Mouse (Mus musculus): ENCODE data around the gene Kif16b. TPM values are rescaled to one million over a fixed set of nuclear protein-coding genes. Genes with fewer than 3 reads are reported as not detected.

Kif16b gene
- polyA plus RNA-seq, 1 experiment from 2014 or later, result 11.5 TPM

GRCm38 (mm10) chr2:142698650-142699049 lies 202.7 kb downstream of the Kif16b start:
- 43% methylated on average over 3 of the region's 3 CpGs for WGBS
- no peak overlapping the region for H3K9ac ChIP-seq (ENCODE audit: low read depth, low read length)
- H3K27me3 ChIP-seq (replicated peaks; ENCODE audit: control insufficient read depth, insufficient read depth, low read length), result no peaks in the 10 kb centered on the region
- ATAC-seq, result no peak
- no peak overlapping the region for H3K27ac ChIP-seq (ENCODE audit: low read length)
- no peaks in the 10 kb centered on the region for H3K36me3 ChIP-seq (ENCODE audit: control insufficient read depth, insufficient read depth, low read length)
- H3K4me3 ChIP-seq (ENCODE audit: low read length), result no peak overlapping the region
- no peak overlapping the region for H3K4me2 ChIP-seq (ENCODE audit: low read depth, low read length)
- H3K9me3 ChIP-seq (ENCODE audit: control insufficient read depth, low read length), result no peaks in the 10 kb centered on the region
- no peaks in the 10 kb centered on the region for H3K4me1 ChIP-seq (ENCODE audit: control insufficient read depth, insufficient read depth, low read length)

- Histone ChIP-seq H3K9ac (ENCODE audit: low read depth, low read length) (no peak overlapping the region), H3K36me3 (ENCODE audit: control insufficient read depth, insufficient read depth, low read length) (no peaks in the 10 kb centered on the region), H3K27me3 (replicated peaks; ENCODE audit: control insufficient read depth, insufficient read depth, low read length) (no peaks in the 10 kb centered on the region), H3K4me3 (ENCODE audit: low read length) (no peak overlapping the region), H3K4me1 (ENCODE audit: control insufficient read depth, insufficient read depth, low read length) (no peaks in the 10 kb centered on the region), H3K27ac (ENCODE audit: low read length) (no peak overlapping the region), H3K4me2 (ENCODE audit: low read depth, low read length) (no peak overlapping the region), H3K9me3 (ENCODE audit: control insufficient read depth, low read length) (no peaks in the 10 kb centered on the region)
- ATAC-seq, result no peak
- 92% methylated on average over 1 of the region's 1 CpGs for WGBS
Observed at GRCm38 (mm10) chr2:142694936-142695331, 206.4 kb downstream of the Kif16b start.

GRCm38 (mm10) chr2:142694019-142694935 lies 207.1 kb downstream of the Kif16b start:
- Histone ChIP-seq H3K27me3 (replicated peaks; ENCODE audit: control insufficient read depth, insufficient read depth, low read length) (no peaks in the 10 kb centered on the region), H3K27ac (ENCODE audit: low read length) (no peak overlapping the region), H3K4me1 (ENCODE audit: control insufficient read depth, insufficient read depth, low read length) (no peaks in the 10 kb centered on the region), H3K4me2 (ENCODE audit: low read depth, low read length) (no peak overlapping the region), H3K9ac (ENCODE audit: low read depth, low read length) (no peak overlapping the region), H3K36me3 (ENCODE audit: control insufficient read depth, insufficient read depth, low read length) (no peaks in the 10 kb centered on the region), H3K9me3 (ENCODE audit: control insufficient read depth, low read length) (no peaks in the 10 kb centered on the region), H3K4me3 (ENCODE audit: low read length) (no peak overlapping the region)
- WGBS, result 66% methylated on average over 3 of the region's 3 CpGs
- no peak for ATAC-seq

DNA sequence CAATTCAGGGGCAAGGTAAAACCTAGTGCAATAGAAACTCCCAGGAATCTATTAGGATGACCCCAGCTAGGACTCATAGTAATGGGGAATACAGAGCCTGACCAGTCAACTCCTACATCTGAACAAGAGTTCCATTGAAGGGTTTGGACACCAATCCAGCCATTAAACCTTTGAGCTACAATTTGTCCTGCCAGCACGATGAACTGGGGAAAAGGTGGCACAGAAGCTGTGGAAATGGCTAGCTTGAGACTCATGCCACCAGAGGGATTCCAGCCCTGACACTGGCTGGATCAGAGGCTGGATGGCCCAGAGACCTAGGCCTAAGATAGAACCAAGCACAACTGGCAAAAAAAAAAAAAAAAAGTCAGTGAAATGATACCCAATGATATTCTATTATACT lies 207.9 kb downstream of the Kif16b start:
- no peaks in the 10 kb centered on the region for H3K27me3 ChIP-seq (replicated peaks; ENCODE audit: control insufficient read depth, insufficient read depth, low read length)
- H3K4me1 ChIP-seq (ENCODE audit: control insufficient read depth, insufficient read depth, low read length), result no peaks in the 10 kb centered on the region
- H3K4me2 ChIP-seq (ENCODE audit: low read depth, low read length), result no peak overlapping the region
- no peak for ATAC-seq
- no peak overlapping the region for H3K9ac ChIP-seq (ENCODE audit: low read depth, low read length)
- H3K36me3 ChIP-seq (ENCODE audit: control insufficient read depth, insufficient read depth, low read length), result no peaks in the 10 kb centered on the region
- no peak overlapping the region for H3K4me3 ChIP-seq (ENCODE audit: low read length)
- H3K9me3 ChIP-seq (ENCODE audit: control insufficient read depth, low read length), result no peaks in the 10 kb centered on the region
- WGBS, result 82% methylated on average over 1 of the region's 1 CpGs
- no peak overlapping the region for H3K27ac ChIP-seq (ENCODE audit: low read length)

DNA sequence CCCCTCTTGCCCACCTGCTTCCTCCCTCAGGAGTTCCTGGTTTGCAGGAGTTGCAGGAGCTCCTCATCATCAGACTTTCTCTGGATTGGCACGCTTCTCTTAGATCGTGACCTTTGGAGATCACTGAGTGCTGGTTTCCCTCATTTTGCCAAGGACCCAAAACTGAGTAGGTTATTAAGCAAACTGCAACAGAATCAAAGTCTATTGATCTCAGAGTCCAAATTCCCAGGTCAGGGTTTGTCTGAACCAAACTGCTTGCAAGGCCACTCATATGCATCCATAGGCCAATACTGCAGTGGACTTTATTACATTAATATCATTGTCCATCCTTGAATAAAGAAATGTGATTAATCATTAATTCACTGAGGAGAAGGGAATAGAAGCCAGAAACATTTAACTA lies 211.8 kb downstream of the Kif16b start:
- no peak for ATAC-seq
- no peak overlapping the region for H3K27ac ChIP-seq (ENCODE audit: low read length)
- H3K4me3 ChIP-seq (ENCODE audit: low read length), result no peak overlapping the region
- no peak overlapping the region for H3K4me2 ChIP-seq (ENCODE audit: low read depth, low read length)
- H3K9me3 ChIP-seq (ENCODE audit: control insufficient read depth, low read length), result no peaks in the 10 kb centered on the region
- H3K36me3 ChIP-seq (ENCODE audit: control insufficient read depth, insufficient read depth, low read length), result no peaks in the 10 kb centered on the region
- H3K27me3 ChIP-seq (replicated peaks; ENCODE audit: control insufficient read depth, insufficient read depth, low read length), result no peaks in the 10 kb centered on the region
- 93% methylated on average over 2 of the region's 2 CpGs for WGBS
- H3K4me1 ChIP-seq (ENCODE audit: control insufficient read depth, insufficient read depth, low read length), result no peaks in the 10 kb centered on the region
- no peak overlapping the region for H3K9ac ChIP-seq (ENCODE audit: low read depth, low read length)

GRCm38 (mm10) chr2:142687936-142688514 lies 213.3 kb downstream of the Kif16b start:
- H3K27ac ChIP-seq (ENCODE audit: low read length), result no peak overlapping the region
- 87% methylated on average over 4 of the region's 4 CpGs for WGBS
- H3K4me3 ChIP-seq (ENCODE audit: low read length), result no peak overlapping the region

DNA sequence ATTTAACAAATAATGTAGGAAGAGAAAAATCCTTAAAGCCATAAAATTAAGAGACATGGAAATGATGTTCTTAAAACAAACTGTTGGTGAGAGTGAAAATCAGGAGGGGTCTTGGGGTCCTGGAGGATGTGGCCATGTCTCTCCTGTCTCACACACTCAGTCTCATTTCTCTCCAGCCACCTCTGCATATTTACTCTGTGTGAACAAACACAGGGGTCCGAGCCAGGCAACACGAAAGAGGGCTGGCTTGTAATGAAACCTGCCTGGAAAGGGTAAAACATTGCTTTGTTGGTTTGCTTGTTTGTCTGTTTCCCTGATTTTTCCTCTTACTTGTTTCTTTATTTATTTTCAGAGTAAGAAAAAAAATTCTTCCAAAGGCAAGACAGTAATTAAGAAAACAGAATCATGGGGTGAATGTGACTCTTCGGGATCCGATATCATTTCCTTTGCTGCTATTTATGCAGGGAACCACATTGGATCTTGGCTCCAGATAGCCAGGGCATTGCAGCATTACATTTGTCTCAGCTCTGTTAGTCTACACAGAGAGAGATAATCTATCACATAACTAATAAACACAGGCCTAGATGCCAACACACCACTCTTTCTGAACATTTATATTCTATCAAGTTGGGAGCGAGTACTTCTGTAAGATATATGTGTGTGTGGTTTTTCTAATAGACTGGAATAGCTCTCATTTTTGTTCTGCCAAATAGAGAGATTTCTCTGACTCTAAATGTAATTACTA lies 218.2 kb downstream of the Kif16b start:
- no peaks in the 10 kb centered on the region for H3K9me3 ChIP-seq (ENCODE audit: control insufficient read depth, low read length)
- H3K36me3 ChIP-seq (ENCODE audit: control insufficient read depth, insufficient read depth, low read length), result no peaks in the 10 kb centered on the region
- H3K27ac ChIP-seq (ENCODE audit: low read length), result no peak overlapping the region
- H3K4me1 ChIP-seq (ENCODE audit: control insufficient read depth, insufficient read depth, low read length), result no peaks in the 10 kb centered on the region
- no peak overlapping the region for H3K4me2 ChIP-seq (ENCODE audit: low read depth, low read length)
- 61% methylated on average over 5 of the region's 5 CpGs for WGBS
- ATAC-seq, result no peak
- no peaks in the 10 kb centered on the region for H3K27me3 ChIP-seq (replicated peaks; ENCODE audit: control insufficient read depth, insufficient read depth, low read length)
- no peak overlapping the region for H3K4me3 ChIP-seq (ENCODE audit: low read length)
- no peak overlapping the region for H3K9ac ChIP-seq (ENCODE audit: low read depth, low read length)

More at GRCm38 (mm10) chr2:142687936-142688514, 213.3 kb downstream of the Kif16b start:
- no peaks in the 10 kb centered on the region for H3K27me3 ChIP-seq (replicated peaks; ENCODE audit: control insufficient read depth, insufficient read depth, low read length)
- H3K9me3 ChIP-seq (ENCODE audit: control insufficient read depth, low read length), result no peaks in the 10 kb centered on the region
- ATAC-seq, result no peak
- no peak overlapping the region for H3K9ac ChIP-seq (ENCODE audit: low read depth, low read length)
- no peaks in the 10 kb centered on the region for H3K4me1 ChIP-seq (ENCODE audit: control insufficient read depth, insufficient read depth, low read length)
- no peak overlapping the region for H3K4me2 ChIP-seq (ENCODE audit: low read depth, low read length)
- H3K36me3 ChIP-seq (ENCODE audit: control insufficient read depth, insufficient read depth, low read length), result no peaks in the 10 kb centered on the region

DNA sequence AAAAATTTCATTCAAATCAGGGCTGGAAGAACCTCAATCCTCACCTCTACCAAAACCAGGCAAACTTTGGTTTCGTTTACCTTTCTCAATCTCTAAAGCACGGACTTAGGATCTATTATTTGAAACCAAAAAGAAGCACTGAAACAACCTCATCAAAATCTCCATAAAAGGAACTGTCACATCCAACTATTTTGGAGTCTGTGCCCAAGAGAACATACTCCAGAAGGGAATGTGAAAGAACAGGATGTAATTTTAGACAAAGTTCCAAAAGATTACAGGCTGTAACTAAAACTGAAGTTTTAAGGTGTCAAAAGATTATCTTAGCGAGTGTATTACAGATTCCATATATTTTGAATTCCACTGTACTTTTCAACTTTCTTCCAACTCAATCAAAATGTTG lies 232.9 kb downstream of the Kif16b start:
- Histone ChIP-seq H3K9ac (ENCODE audit: low read depth, low read length) (no peak overlapping the region), H3K27me3 (replicated peaks; ENCODE audit: control insufficient read depth, insufficient read depth, low read length) (no peaks in the 10 kb centered on the region), H3K4me3 (ENCODE audit: low read length) (no peak overlapping the region), H3K4me1 (ENCODE audit: control insufficient read depth, insufficient read depth, low read length) (no peaks in the 10 kb centered on the region), H3K9me3 (ENCODE audit: control insufficient read depth, low read length) (no peaks in the 10 kb centered on the region), H3K36me3 (ENCODE audit: control insufficient read depth, insufficient read depth, low read length) (no peaks in the 10 kb centered on the region), H3K27ac (ENCODE audit: low read length) (no peak overlapping the region), H3K4me2 (ENCODE audit: low read depth, low read length) (no peak overlapping the region)
- WGBS, result 86% methylated on average over 3 of the region's 3 CpGs
- no peak for ATAC-seq

- 58% methylated on average over 7 of the region's 7 CpGs for WGBS
- ATAC-seq, result no peak
Observed at GRCm38 (mm10) chr2:142651591-142651990, 249.7 kb downstream of the Kif16b start.

More at GRCm38 (mm10) chr2:142651591-142651990, 249.7 kb downstream of the Kif16b start:
- no peaks in the 10 kb centered on the region for H3K9me3 ChIP-seq (ENCODE audit: control insufficient read depth, low read length)
- H3K4me1 ChIP-seq (ENCODE audit: control insufficient read depth, insufficient read depth, low read length), result no peaks in the 10 kb centered on the region
- H3K4me3 ChIP-seq (ENCODE audit: low read length), result no peak overlapping the region
- no peak overlapping the region for H3K9ac ChIP-seq (ENCODE audit: low read depth, low read length)
- no peaks in the 10 kb centered on the region for H3K36me3 ChIP-seq (ENCODE audit: control insufficient read depth, insufficient read depth, low read length)
- H3K27ac ChIP-seq (ENCODE audit: low read length), result no peak overlapping the region
- no peak overlapping the region for H3K4me2 ChIP-seq (ENCODE audit: low read depth, low read length)
- no peaks in the 10 kb centered on the region for H3K27me3 ChIP-seq (replicated peaks; ENCODE audit: control insufficient read depth, insufficient read depth, low read length)
